Mouse (Mus musculus): ENCODE measurements around the gene Gtf3c1.

- TF ChIP-seq CTCF (IDR thresholded peaks at IDR 0.05; ENCODE audit: borderline replicate concordance, control insufficient read depth, extremely low read depth, insufficient read depth, low read length, poor library complexity) (no peak), POLR2A (IDR thresholded peaks at IDR 0.05; ENCODE audit: control insufficient read depth, extremely low read depth, insufficient read depth, low read length, poor library complexity) (no peak)
These were observed 13.5 kb downstream of the Gtf3c1 start for GRCm38 (mm10) chr7:125694056-125694455.
